Mouse (Mus musculus) ES-Bruce4 (cell line): ENCODE measurements around the gene Cpox.

ENCODE experiments used
- CTCF ChIP-seq: IDR thresholded peaks from one replicate; pipeline ENCODE4 v1.8.1; 2011; ENCODE audit warnings: low read depth, low read length
- EP300 ChIP-seq: IDR thresholded peaks from 2 replicates; pipeline ENCODE4 v1.6.1; 2011; ENCODE audit warnings: low read depth, low read length; ENCODE audit not compliant: insufficient read depth
- POLR2A ChIP-seq: IDR thresholded peaks from one replicate; pipeline ENCODE4 v1.8.1; 2011; ENCODE audit warnings: low read length; ENCODE audit not compliant: insufficient read depth

DNA sequence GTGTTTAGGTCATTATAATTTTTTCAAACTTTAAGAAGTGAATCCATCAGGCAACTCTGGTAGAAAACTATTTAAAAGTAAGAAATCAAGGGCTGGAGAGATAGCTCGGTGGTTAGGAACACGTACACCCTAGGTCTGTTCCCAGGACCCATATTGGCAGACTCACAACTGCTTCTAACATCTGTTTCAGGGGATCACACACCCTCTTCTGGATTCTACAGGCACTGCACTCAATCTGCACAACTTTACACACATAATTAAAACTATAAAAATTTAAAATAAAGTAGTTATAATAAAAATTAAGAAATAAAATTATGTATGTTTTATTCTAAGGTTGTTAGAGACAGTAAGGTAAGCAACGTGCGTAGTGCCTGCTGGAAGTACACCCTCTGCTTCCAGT, 68.1 kb downstream of the Cpox start:
- TF ChIP-seq POLR2A (no peak), CTCF (no peak), EP300 (no peak)
